Mouse (Mus musculus) liver, embryonic 14.5 days (tissue): ENCODE measurements at regions not wholly inside any gene's neighbourhood (a gene's known extent, or its start where the extent isn't known, plus 50 kb on each side); places are given as distances from the start of the nearest gene placed in this dataset.

ENCODE experiments used
- CTCF ChIP-seq: IDR thresholded peaks from 2 replicates; pipeline ENCODE4 v1.5.1; 2016; ENCODE audit warnings: antibody characterized with exemption, low read depth, control low read depth
- EP300 ChIP-seq: IDR thresholded peaks from 2 replicates; pipeline ENCODE4 v1.6.1; 2016; ENCODE audit warnings: antibody characterized with exemption, low read depth

- TF ChIP-seq CTCF: peak; percentile 74
- TF ChIP-seq EP300: no peak
Measured at GRCm38 (mm10) chr14:48370322-48370721, 75.6 kb upstream of the Tmem260 start.
